ENCODE assay signal across 8 mouse cellular contexts in the genomic region with DNA sequence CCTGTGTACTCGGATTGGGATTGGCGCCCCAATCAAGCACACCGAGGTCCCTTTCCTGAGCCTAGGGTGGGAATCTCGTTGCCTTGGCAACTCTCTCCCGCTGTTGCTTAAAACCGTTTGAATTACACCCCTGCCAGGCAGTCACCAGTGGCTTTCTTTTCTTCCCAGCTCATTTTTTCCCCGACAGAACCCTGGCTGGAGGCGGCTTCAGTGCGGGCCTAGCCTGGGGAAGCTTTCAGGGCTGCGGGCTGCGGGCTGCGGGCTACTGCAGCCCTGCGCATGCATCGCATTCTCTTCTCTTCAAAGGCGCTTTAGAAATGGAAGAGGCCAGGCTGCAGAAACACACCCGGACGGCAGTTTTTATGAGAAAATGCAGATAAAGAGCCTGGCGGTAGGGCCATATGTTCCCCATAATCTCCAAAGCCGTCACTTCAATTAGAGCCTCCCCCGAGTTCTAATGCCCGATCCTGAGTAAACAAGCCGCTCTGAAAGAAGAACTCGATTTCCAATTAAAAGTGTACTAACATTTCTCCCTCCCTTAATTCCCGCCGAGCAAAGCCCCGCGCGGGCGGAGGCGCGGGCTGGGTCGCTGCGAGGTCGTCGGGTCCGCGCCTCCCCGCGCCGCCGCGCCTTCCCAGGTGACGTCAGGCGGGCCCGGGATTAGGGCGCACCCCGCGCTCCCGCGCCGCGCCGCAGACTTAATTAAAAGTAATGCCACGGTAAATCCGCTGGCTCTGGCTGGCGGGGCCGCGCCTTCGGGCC.
DNase-seq lines count a peak whose midpoint lies in the region; ATAC-seq and TF ChIP-seq lines count a peak whose summit lies in the region.

No protein-coding gene starts in this region.

- peak overlapping the region; percentile 90 for H3K4me2 ChIP-seq in embryonic facial prominence, embryonic 13.5 days
- peak overlapping the region; percentile 84 for H3K4me2 ChIP-seq in hindbrain, embryonic 14.5 days (replicated peaks)
- peak overlapping the region; percentile 76 for H3K4me2 ChIP-seq in limb, embryonic 14.5 days (replicated peaks; ENCODE audit: low read depth, low read length, severe bottlenecking)

- peak; percentile 62; the same call in 1 of the 2 replicates for ATAC-seq in embryonic facial prominence, embryonic 13.5 days (ENCODE audit: insufficient number of reproducible peaks, insufficient read depth, low FRiP score, low TSS enrichment, low read depth)
- peak; percentile 80 for ATAC-seq in hindbrain, embryonic 14.5 days (ENCODE audit: low FRiP score)
- ATAC-seq in limb, embryonic 14.5 days (ENCODE audit: low FRiP score, low read depth), result peak; percentile 54; the same call in 1 of the 2 replicates

- no peak overlapping the region for H3K27ac ChIP-seq in embryonic facial prominence, embryonic 13.5 days
- peak overlapping the region; percentile 89 for H3K27ac ChIP-seq in hindbrain, embryonic 14.5 days
- H3K27ac ChIP-seq in limb, embryonic 14.5 days (replicated peaks; ENCODE audit: low read depth, low read length), result no peak overlapping the region

- peaks cover 13% of the 10 kb centered on the region for H3K4me1 ChIP-seq in E14TG2a.4 (replicated peaks; ENCODE audit: low read depth, low read length)
- peaks cover 9% of the 10 kb centered on the region for H3K4me1 ChIP-seq in embryonic facial prominence, embryonic 13.5 days
- H3K4me1 ChIP-seq in hindbrain, embryonic 14.5 days (replicated peaks; ENCODE audit: control insufficient read depth, insufficient read depth, low read length), result peaks cover 16% of the 10 kb centered on the region
- H3K4me1 ChIP-seq in limb, embryonic 14.5 days (ENCODE audit: control insufficient read depth, insufficient read depth, low read length), result no peaks in the 10 kb centered on the region; the same call in 1 of the 2 replicates

- H3K9me3 ChIP-seq in E14TG2a.4 (ENCODE audit: low read length), result no peaks in the 10 kb centered on the region
- H3K9me3 ChIP-seq in embryonic facial prominence, embryonic 13.5 days, result no peaks in the 10 kb centered on the region
- no peaks in the 10 kb centered on the region for H3K9me3 ChIP-seq in hindbrain, embryonic 14.5 days (ENCODE audit: control insufficient read depth, low read length)
- no peaks in the 10 kb centered on the region for H3K9me3 ChIP-seq in limb, embryonic 14.5 days (ENCODE audit: control insufficient read depth, low read length)

- DNase-seq in cerebellum, postnatal 10 days, result peak; percentile 58 to 68
- DNase-seq in cerebellum, adult 11 months, result no peak
- DNase-seq in hindbrain, embryonic 14.5 days (ENCODE audit: low spot score), result peak; percentile 70
- no peak for DNase-seq in limb, embryonic 14.5 days (ENCODE audit: low spot score)
- peak; percentile 75 for DNase-seq in retina, embryonic 14.5 days (ENCODE audit: low spot score)
- no peak for DNase-seq in spleen, postnatal 10 days (ENCODE audit: low spot score in 2 of 2)

- peaks cover 74% of the 10 kb centered on the region for H3K27me3 ChIP-seq in E14TG2a.4 (ENCODE audit: insufficient read depth, low read length)
- peaks cover 53% of the 10 kb centered on the region for H3K27me3 ChIP-seq in embryonic facial prominence, embryonic 13.5 days
- no peaks in the 10 kb centered on the region; the same call in 1 of the 2 replicates for H3K27me3 ChIP-seq in hindbrain, embryonic 14.5 days (ENCODE audit: control insufficient read depth, insufficient read depth, low read length)
- 0 out of 2 replicates have a peak, but pooled peaks cover 16% of the 10 kb centered on the region for H3K27me3 ChIP-seq in limb, embryonic 14.5 days (ENCODE audit: control insufficient read depth, insufficient read depth, low read length)

- H3K4me3 ChIP-seq in E14TG2a.4 (replicated peaks; ENCODE audit: low read length), result peak overlapping the region; percentile 72
- peak overlapping the region; percentile 47 for H3K4me3 ChIP-seq in embryonic facial prominence, embryonic 13.5 days
- H3K4me3 ChIP-seq in hindbrain, embryonic 14.5 days (replicated peaks; ENCODE audit: low read length), result peak overlapping the region; percentile 51
- H3K4me3 ChIP-seq in limb, embryonic 14.5 days (replicated peaks; ENCODE audit: low read length), result peak overlapping the region; percentile 46

- no peak for TF ChIP-seq POLR2A in limb, embryonic 14.5 days (IDR thresholded peaks at IDR 0.05; ENCODE audit: borderline replicate concordance, extremely low read depth, insufficient read depth, insufficient read length)

- no peaks in the 10 kb centered on the region for H3K36me3 ChIP-seq in E14TG2a.4 (ENCODE audit: insufficient read depth, low read length)
- no peaks in the 10 kb centered on the region for H3K36me3 ChIP-seq in embryonic facial prominence, embryonic 13.5 days
- H3K36me3 ChIP-seq in hindbrain, embryonic 14.5 days (replicated peaks; ENCODE audit: control insufficient read depth, insufficient read depth), result no peaks in the 10 kb centered on the region
- H3K36me3 ChIP-seq in limb, embryonic 14.5 days (ENCODE audit: control insufficient read depth, insufficient read depth, low read length), result no peaks in the 10 kb centered on the region

- WGBS in embryonic facial prominence, embryonic 13.5 days, result under 1% methylated on average over 59 of the region's 59 CpGs
- WGBS in hindbrain, embryonic 14.5 days, result under 1% methylated on average over 59 of the region's 59 CpGs
- under 1% methylated on average over 59 of the region's 59 CpGs for WGBS in limb, embryonic 14.5 days

- no peak for TF ChIP-seq CTCF in E14TG2a.4 (conservative IDR thresholded peaks at IDR 0.05; ENCODE audit: low read length)

- peak overlapping the region; percentile 59 for H3K9ac ChIP-seq in embryonic facial prominence, embryonic 13.5 days
- H3K9ac ChIP-seq in hindbrain, embryonic 14.5 days, result peak overlapping the region; percentile 51
- H3K9ac ChIP-seq in limb, embryonic 14.5 days (ENCODE audit: low read depth, low read length, severe bottlenecking), result peak overlapping the region; percentile 45; the same call in 1 of the 2 replicates

Comparison
In these comparisons a context has a peak if more than half of its experiments do, and no peak if none do; other contexts are left out.
1. DNase-seq: peak in cerebellum, postnatal 10 days (2 of 2), hindbrain, embryonic 14.5 days (single experiment) and retina, embryonic 14.5 days (single experiment); none in cerebellum, adult 11 months (single experiment), limb, embryonic 14.5 days (single experiment) and spleen, postnatal 10 days (0 of 2).
2. Peak in every context shown above with its lines, with median percentiles within 50 percentile points of each other: H3K4me3 ChIP-seq, ATAC-seq, H3K4me2 ChIP-seq and H3K9ac ChIP-seq.